Mouse (Mus musculus): ENCODE measurements around the gene Rnf216.

Gene Rnf216

GRCm38 (mm10) chr5:143053132-143053972 is 59.4 kb downstream of the Rnf216 start:
- DNase-seq (ENCODE audit: low spot score), result no peak

- DNase-seq (ENCODE audit: low spot score), result no peak
These were observed 60.1 kb downstream of the Rnf216 start for GRCm38 (mm10) chr5:143052677-143053076.

- DNase-seq (ENCODE audit: low spot score), result no peak
These were observed 60.9 kb downstream of the Rnf216 start for GRCm38 (mm10) chr5:143051851-143052250.

GRCm38 (mm10) chr5:143050273-143050672 is 62.5 kb downstream of the Rnf216 start:
- DNase-seq (ENCODE audit: low spot score), result peak; percentile 54

GRCm38 (mm10) chr5:143049746-143050145 is 63.0 kb downstream of the Rnf216 start:
- peak; percentile 80 for DNase-seq (ENCODE audit: low spot score)

- DNase-seq (ENCODE audit: low spot score), result peak; percentile 26
These were observed 63.8 kb downstream of the Rnf216 start for GRCm38 (mm10) chr5:143049013-143049385.

GRCm38 (mm10) chr5:143048232-143049012 is 64.4 kb downstream of the Rnf216 start:
- DNase-seq (ENCODE audit: low spot score), result no peak

GRCm38 (mm10) chr5:143047586-143047985 is 65.2 kb downstream of the Rnf216 start:
- DNase-seq (ENCODE audit: low spot score), result no peak

GRCm38 (mm10) chr5:143043902-143044301 is 68.9 kb downstream of the Rnf216 start:
- DNase-seq (ENCODE audit: low spot score), result peak; percentile 27

- no peak for DNase-seq (ENCODE audit: low spot score)
These were observed 69.5 kb downstream of the Rnf216 start for GRCm38 (mm10) chr5:143043285-143043684.

GRCm38 (mm10) chr5:143038794-143039193 is 74.0 kb downstream of the Rnf216 start:
- no peak for DNase-seq (ENCODE audit: low spot score)

GRCm38 (mm10) chr5:143037201-143037600 is 75.6 kb downstream of the Rnf216 start:
- DNase-seq (ENCODE audit: low spot score), result peak; percentile 79

GRCm38 (mm10) chr5:143036052-143036451 is 76.7 kb downstream of the Rnf216 start:
- DNase-seq (ENCODE audit: low spot score), result no peak

- no peak for DNase-seq (ENCODE audit: low spot score)
These were observed 77.5 kb downstream of the Rnf216 start for GRCm38 (mm10) chr5:143035271-143035670.

GRCm38 (mm10) chr5:143034108-143034507 is 78.7 kb downstream of the Rnf216 start:
- DNase-seq (ENCODE audit: low spot score), result no peak

GRCm38 (mm10) chr5:143033277-143033676 is 79.5 kb downstream of the Rnf216 start:
- no peak for DNase-seq (ENCODE audit: low spot score)

- DNase-seq (ENCODE audit: low spot score), result no peak
These were observed 80.1 kb downstream of the Rnf216 start for GRCm38 (mm10) chr5:143032639-143033146.

GRCm38 (mm10) chr5:143031681-143032080 is 81.1 kb downstream of the Rnf216 start:
- no peak for DNase-seq (ENCODE audit: low spot score)

GRCm38 (mm10) chr5:143031193-143031592 is 81.6 kb downstream of the Rnf216 start:
- no peak for DNase-seq (ENCODE audit: low spot score)

- no peak for DNase-seq (ENCODE audit: low spot score)
These were observed 88.9 kb downstream of the Rnf216 start for GRCm38 (mm10) chr5:143023887-143024286.

- no peak for DNase-seq (ENCODE audit: low spot score)
These were observed 89.8 kb downstream of the Rnf216 start for GRCm38 (mm10) chr5:143022956-143023355.

- no peak for DNase-seq (ENCODE audit: low spot score)
These were observed 95.4 kb downstream of the Rnf216 start for GRCm38 (mm10) chr5:143017401-143017800.

GRCm38 (mm10) chr5:143009383-143009782 is 103.4 kb downstream of the Rnf216 start:
- no peak for DNase-seq (ENCODE audit: low spot score)

All from MN1 (cell line).